Mouse (Mus musculus) adrenal gland, adult 2 months (tissue): ENCODE data around the gene Plagl2. TPM values are rescaled to one million over a fixed set of nuclear protein-coding genes. Genes with fewer than 3 reads are reported as not detected.

ENCODE experiments used
- DNase-seq: peaks from one replicate; pipeline ENCODE4 v3.0.0; 2021
- polyA plus RNA-seq: library from polyadenylated mRNA; depleted of rRNA; stranded (reverse); fragments of >200 nt; gene quantifications from 2 replicates; pipeline ENCODE4 v1.2.3, GENCODE M21; 2012; rRNA removed
- total RNA-seq, 2 experiments: library from RNA; stranded (reverse); gene quantifications; 2 replicates each; pipeline ENCODE4 v1.2.3; 2021

The Plagl2 gene
- total and polyA plus RNA-seq, 3 experiments = 5.2 to 9.3 (median 8.2) TPM

- DNase-seq = no peak
Observed at GRCm38 (mm10) chr2:153191242-153191641, 50.0 kb downstream of the Plagl2 start.

- DNase-seq = no peak
Observed at GRCm38 (mm10) chr2:153187848-153188247, 53.4 kb downstream of the Plagl2 start.

- DNase-seq = no peak
Observed at GRCm38 (mm10) chr2:153186176-153186591, 55.0 kb downstream of the Plagl2 start.

GRCm38 (mm10) chr2:153179961-153180360, 61.3 kb downstream of the Plagl2 start:
- DNase-seq = no peak

- DNase-seq = no peak
Observed at GRCm38 (mm10) chr2:153179126-153179860, 61.9 kb downstream of the Plagl2 start.

Other genes starting within 250 kb of the Plagl2 start
- gene Pdrg1, start 226.0 kb downstream of the Plagl2 start, total RNA-seq = 100 to 1,000 TPM; 146 to 245 TPM
- 53.5 and 58.0 TPM in 2 replicates for gene Pdrg1, start 226.0 kb downstream of the Plagl2 start, polyA plus RNA-seq
- gene Xkr7, start 209.6 kb downstream of the Plagl2 start, total RNA-seq = 1 to 10 TPM in 1 of 2 experiments, under 1 TPM in 1; 0.49 to 1.0 TPM
- 1.0 and 1.6 TPM in 2 replicates for gene Xkr7, start 209.6 kb downstream of the Plagl2 start, polyA plus RNA-seq
- gene Ccm2l, start 175.5 kb downstream of the Plagl2 start, total RNA-seq = 10 to 100 TPM; 12.7 to 15.3 TPM
- 37.1 and 49.1 TPM in 2 replicates for gene Ccm2l, start 175.5 kb downstream of the Plagl2 start, polyA plus RNA-seq
- gene Hck, start 133.0 kb downstream of the Plagl2 start, total RNA-seq = 1 to 10 TPM; 3.1 to 4.6 TPM
- gene Hck, start 133.0 kb downstream of the Plagl2 start, polyA plus RNA-seq = 4.2 and 4.7 TPM in 2 replicates
- gene Tm9sf4, start 80.1 kb downstream of the Plagl2 start, total RNA-seq = 100 to 1,000 TPM; 104 to 121 TPM
- 40.8 and 66.2 TPM in 2 replicates for gene Tm9sf4, start 80.1 kb downstream of the Plagl2 start, polyA plus RNA-seq
- 1 to 10 TPM; 1.9 to 3.9 TPM for gene Tspyl3, start 16.0 kb downstream of the Plagl2 start, total RNA-seq
- 3.6 and 4.0 TPM in 2 replicates for gene Tspyl3, start 16.0 kb downstream of the Plagl2 start, polyA plus RNA-seq
- 10 to 100 TPM; 47.6 to 57.0 TPM for gene Pofut1, start 107 bp upstream of the Plagl2 start, total RNA-seq
- gene Pofut1, start 107 bp upstream of the Plagl2 start, polyA plus RNA-seq = 43.5 and 46.5 TPM in 2 replicates
- gene Kif3b, start 50.0 kb upstream of the Plagl2 start, total RNA-seq = 10 to 100 TPM; 26.3 to 29.5 TPM
- 3.7 and 4.3 TPM in 2 replicates for gene Kif3b, start 50.0 kb upstream of the Plagl2 start, polyA plus RNA-seq
- gene Asxl1, start 104.4 kb upstream of the Plagl2 start, total RNA-seq = 10 to 100 TPM; 20.5 to 24.7 TPM
- 7.3 and 7.5 TPM in 2 replicates for gene Asxl1, start 104.4 kb upstream of the Plagl2 start, polyA plus RNA-seq